In the genomic region with DNA sequence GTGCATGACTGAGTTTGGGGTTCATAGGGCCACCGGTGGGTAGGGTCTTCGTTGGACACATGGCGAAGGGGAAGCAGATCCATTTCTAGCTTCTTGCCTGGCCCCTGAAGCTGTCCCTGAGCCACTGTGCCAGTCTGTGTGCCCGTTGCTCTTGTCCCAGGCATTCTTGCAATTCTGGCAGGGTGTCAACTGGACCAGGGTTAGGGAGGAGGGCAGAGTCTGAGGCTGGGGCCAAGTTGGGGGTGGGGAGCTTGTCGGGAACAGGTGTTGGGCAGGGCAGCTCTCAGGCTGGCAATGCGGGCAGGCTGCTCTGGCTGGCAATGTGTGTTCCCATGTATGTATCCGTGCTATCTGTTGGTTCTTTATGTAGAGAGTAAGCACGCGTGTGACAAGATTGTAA, we compare ENCODE assay signal across 9 mouse cellular contexts. TPM values are rescaled to one million over a fixed set of nuclear protein-coding genes. Genes with fewer than 3 reads are reported as not detected.
DNase-seq lines count a peak whose midpoint lies in the region; ATAC-seq and TF ChIP-seq lines count a peak whose summit lies in the region.
"Had no signal": no experiment of that assay in that cellular context is flagged by ENCODE, and none has a peak within 500 bp of the region (broad histone marks: within the 10 kb centered on the region; RNA-seq: fewer than 3 reads in every experiment).

No protein-coding gene starts in this region.

- H3K27me3 ChIP-seq in liver, adult 2 months (ENCODE audit: control insufficient read depth, insufficient read depth, low read length), result no peaks in the 10 kb centered on the region
- peaks cover 64% of the 10 kb centered on the region for H3K27me3 ChIP-seq in liver, embryonic 12.5 days (replicated peaks)
- no peaks in the 10 kb centered on the region for H3K27me3 ChIP-seq in cerebellum, adult 2 months (ENCODE audit: control insufficient read depth, insufficient read depth, low read length)
- H3K27me3 ChIP-seq in heart, postnatal 0 days (ENCODE audit: control insufficient read depth, insufficient read depth, low read length), result peaks cover 11% of the 10 kb centered on the region; the same call in 1 of the 2 replicates
- H3K27me3 ChIP-seq in forebrain, embryonic 10.5 days (ENCODE audit: poor library complexity, severe bottlenecking), result peaks cover 43% of the 10 kb centered on the region

- peaks cover 9% of the 10 kb centered on the region for H3K4me1 ChIP-seq in liver, adult 2 months (ENCODE audit: control insufficient read depth, insufficient read depth, low read length)
- peaks cover 6% of the 10 kb centered on the region for H3K4me1 ChIP-seq in liver, embryonic 12.5 days
- H3K4me1 ChIP-seq in cerebellum, adult 2 months (ENCODE audit: control insufficient read depth, insufficient read depth, low read length), result peaks cover 21% of the 10 kb centered on the region
- peaks cover 15% of the 10 kb centered on the region; the same call in 1 of the 2 replicates for H3K4me1 ChIP-seq in heart, postnatal 0 days (ENCODE audit: control insufficient read depth, insufficient read depth)
- peaks cover 11% of the 10 kb centered on the region for H3K4me1 ChIP-seq in forebrain, embryonic 10.5 days

- TF ChIP-seq POLR2A in liver, adult 2 months (IDR thresholded peaks at IDR 0.05; ENCODE audit: extremely low read depth, insufficient read depth, low read length), result 0 out of 2 replicates have a peak, but pooled peaks have one; percentile 11
- peak; percentile 27; the same call in 1 of the 2 replicates for TF ChIP-seq POLR2A in cerebellum, adult 2 months (IDR thresholded peaks at IDR 0.05; ENCODE audit: borderline replicate concordance, insufficient read depth, low read length)

- no peak for TF ChIP-seq EP300 in heart, postnatal 0 days (IDR thresholded peaks at IDR 0.05; ENCODE audit: low read depth)

- H3K4me2 ChIP-seq in liver, embryonic 12.5 days, result no peak overlapping the region
- no peak overlapping the region for H3K4me2 ChIP-seq in heart, postnatal 0 days (ENCODE audit: low read depth, low read length)
- H3K4me2 ChIP-seq: liver, embryonic 11.5 days had no signal

- 34% methylated on average over 9 of the region's 9 CpGs for WGBS in liver, adult 2 months
- 72% methylated on average over 9 of the region's 9 CpGs for WGBS in liver, embryonic 12.5 days (ENCODE audit: insufficient replicate concordance)
- 7% methylated on average over 9 of the region's 9 CpGs for WGBS in cerebellum, adult 2 months
- WGBS in heart, postnatal 0 days, result 50% methylated on average over 9 of the region's 9 CpGs
- WGBS in forebrain, embryonic 10.5 days, result 86% methylated on average over 9 of the region's 9 CpGs

- DNase-seq in liver, adult 2 months (ENCODE audit: extremely low read depth, low read depth, low spot score), result peak; percentile 97
- peak; percentile 91 to 96 for DNase-seq in cerebellum, adult 2 months
- DNase-seq in heart, postnatal 0 days (ENCODE audit: low spot score), result no peak
- DNase-seq in lung, postnatal 4 days, result peak; percentile 66 to 77
- DNase-seq in spleen, adult 18-20 months, result no peak
- DNase-seq in forebrain, embryonic 10.5 days (ENCODE audit: extremely low spot score, low spot score), result no peak

- H3K9ac ChIP-seq in liver, adult 2 months (ENCODE audit: low read depth, low read length), result no peak overlapping the region
- H3K9ac ChIP-seq in liver, embryonic 12.5 days, result no peak overlapping the region
- no peak overlapping the region for H3K9ac ChIP-seq in heart, postnatal 0 days (replicated peaks; ENCODE audit: low read depth, low read length)

- H3K4me3 ChIP-seq in liver, adult 2 months (ENCODE audit: insufficient read depth, low read depth, low read length), result no peak overlapping the region
- H3K4me3 ChIP-seq in liver, embryonic 12.5 days, result no peak overlapping the region
- peak overlapping the region; percentile 30 for H3K4me3 ChIP-seq in cerebellum, adult 2 months (replicated peaks; ENCODE audit: insufficient read depth, low read depth, low read length)
- H3K4me3 ChIP-seq in heart, postnatal 0 days (ENCODE audit: low read depth, low read length), result no peak overlapping the region
- H3K4me3 ChIP-seq in forebrain, embryonic 10.5 days, result no peak overlapping the region

- no peaks in the 10 kb centered on the region for H3K36me3 ChIP-seq in liver, adult 2 months (ENCODE audit: control insufficient read depth, insufficient read depth, low read length)
- no peaks in the 10 kb centered on the region for H3K36me3 ChIP-seq in liver, embryonic 12.5 days
- no peaks in the 10 kb centered on the region for H3K36me3 ChIP-seq in heart, postnatal 0 days (replicated peaks; ENCODE audit: control insufficient read depth, insufficient read depth, low read length)
- no peaks in the 10 kb centered on the region for H3K36me3 ChIP-seq in forebrain, embryonic 10.5 days (replicated peaks)

- H3K79me2 ChIP-seq in liver, adult 2 months (ENCODE audit: control insufficient read depth, insufficient read depth, low read length), result no peaks in the 10 kb centered on the region; the same call in 1 of the 2 replicates

- TF ChIP-seq CTCF in liver, adult 2 months (IDR thresholded peaks at IDR 0.05; ENCODE audit: low read depth, low read length), result no peak
- no peak for TF ChIP-seq CTCF in cerebellum, adult 2 months (IDR thresholded peaks at IDR 0.05; ENCODE audit: borderline replicate concordance, insufficient read depth, low read depth, low read length)
- TF ChIP-seq CTCF in heart, postnatal 0 days (IDR thresholded peaks at IDR 0.05; ENCODE audit: low read depth), result no peak

- H3K27ac ChIP-seq in liver, adult 2 months (replicated peaks; ENCODE audit: insufficient read depth, low read depth, low read length), result peak overlapping the region; percentile 68
- H3K27ac ChIP-seq in liver, embryonic 12.5 days, result no peak overlapping the region
- peak overlapping the region; percentile 85 for H3K27ac ChIP-seq in cerebellum, adult 2 months (ENCODE audit: insufficient read depth, low read length)
- H3K27ac ChIP-seq in heart, postnatal 0 days (ENCODE audit: low read depth), result peak overlapping the region; percentile 64
- H3K27ac ChIP-seq in forebrain, embryonic 10.5 days, result no peak overlapping the region

- ATAC-seq in liver, embryonic 12.5 days, result no peak
- ATAC-seq in heart, postnatal 0 days (ENCODE audit: insufficient read depth, low read depth), result peak; percentile 75
- ATAC-seq in activated CD4-positive, CD25-positive, alpha-beta regulatory T cell, adult 4 months, result no peak

- no peaks in the 10 kb centered on the region for H3K9me3 ChIP-seq in liver, embryonic 12.5 days (replicated peaks)
- no peaks in the 10 kb centered on the region for H3K9me3 ChIP-seq in heart, postnatal 0 days (replicated peaks; ENCODE audit: control insufficient read depth, low read length)
- H3K9me3 ChIP-seq in forebrain, embryonic 10.5 days, result no peaks in the 10 kb centered on the region

RNA-seq across cellular contexts. Expression of a gene that starts 4.8 kb away (rescaled TPM):
- 4.6 and 4.9 TPM in 2 replicates for total RNA-seq in liver, adult 2 months (2014; rRNA removed)
- polyA plus RNA-seq in liver, adult 2 months (2012; rRNA removed), result 9.5 and 11.0 TPM in 2 replicates
- 0.12 and 0.17 TPM in 2 replicates for polyA plus RNA-seq in liver, embryonic 12.5 days (2016; fragmentation: Nextera tagmentation; extraction: Ambion mirVana)
- 96.2 and 106 TPM in 2 replicates for polyA plus RNA-seq in cerebellum, adult 2 months (2012; rRNA removed)
- 22.3 and 41.4 TPM in 2 replicates for total RNA-seq in heart, postnatal 0 days (2014; rRNA removed; ENCODE audit: low replicate concordance)
- 18.5 and 22.7 TPM in 2 replicates for polyA plus RNA-seq in heart, postnatal 0 days (2015; fragmentation: Nextera tagmentation; extraction: Ambion mirVana)
- polyA plus RNA-seq in activated CD4-positive, CD25-positive, alpha-beta regulatory T cell, adult 4 months (2017; shearing (Covaris generic)), result 1 to 10 TPM; 2.9 to 6.1 TPM
- polyA plus RNA-seq in forebrain, embryonic 10.5 days (2016; fragmentation: Nextera tagmentation; extraction: Ambion mirVana), result 0.15 and 0.36 TPM in 2 replicates

RNA-seq across cellular contexts. Expression of a gene that starts 14.6 kb away (rescaled TPM):
- total RNA-seq in liver, adult 2 months (2014; rRNA removed), result 91.1 and 106 TPM in 2 replicates
- 192 and 226 TPM in 2 replicates for polyA plus RNA-seq in liver, adult 2 months (2012; rRNA removed)
- 82.5 and 83.0 TPM in 2 replicates for polyA plus RNA-seq in liver, embryonic 12.5 days (2016; fragmentation: Nextera tagmentation; extraction: Ambion mirVana)
- polyA plus RNA-seq in cerebellum, adult 2 months (2012; rRNA removed), result 350 and 357 TPM in 2 replicates
- 121 and 130 TPM in 2 replicates for total RNA-seq in heart, postnatal 0 days (2014; rRNA removed; ENCODE audit: low replicate concordance)
- 292 and 295 TPM in 2 replicates for polyA plus RNA-seq in heart, postnatal 0 days (2015; fragmentation: Nextera tagmentation; extraction: Ambion mirVana)
- 100 to 1,000 TPM; 218 to 252 TPM for polyA plus RNA-seq in activated CD4-positive, CD25-positive, alpha-beta regulatory T cell, adult 4 months (2017; shearing (Covaris generic))
- polyA plus RNA-seq in forebrain, embryonic 10.5 days (2016; fragmentation: Nextera tagmentation; extraction: Ambion mirVana), result 166 and 178 TPM in 2 replicates

RNA-seq across cellular contexts. Expression of a gene that starts 15.8 kb away (rescaled TPM):
- 30.4 and 33.8 TPM in 2 replicates for total RNA-seq in liver, adult 2 months (2014; rRNA removed)
- 86.2 and 91.8 TPM in 2 replicates for polyA plus RNA-seq in liver, adult 2 months (2012; rRNA removed)
- 8.2 and 9.0 TPM in 2 replicates for polyA plus RNA-seq in liver, embryonic 12.5 days (2016; fragmentation: Nextera tagmentation; extraction: Ambion mirVana)
- 37.0 and 45.7 TPM in 2 replicates for polyA plus RNA-seq in cerebellum, adult 2 months (2012; rRNA removed)
- 7.6 and 14.3 TPM in 2 replicates for total RNA-seq in heart, postnatal 0 days (2014; rRNA removed; ENCODE audit: low replicate concordance)
- polyA plus RNA-seq in heart, postnatal 0 days (2015; fragmentation: Nextera tagmentation; extraction: Ambion mirVana), result 9.3 and 11.1 TPM in 2 replicates
- polyA plus RNA-seq in activated CD4-positive, CD25-positive, alpha-beta regulatory T cell, adult 4 months (2017; shearing (Covaris generic)), result 1 to 10 TPM; 5.7 to 8.9 TPM
- 11.0 and 12.8 TPM in 2 replicates for polyA plus RNA-seq in forebrain, embryonic 10.5 days (2016; fragmentation: Nextera tagmentation; extraction: Ambion mirVana)

RNA-seq across cellular contexts. Expression of a gene that starts 22.3 kb away (rescaled TPM):
- total RNA-seq in liver, adult 2 months (2014; rRNA removed), result 639 and 785 TPM in 2 replicates
- 780 and 929 TPM in 2 replicates for polyA plus RNA-seq in liver, adult 2 months (2012; rRNA removed)
- not detected in 2 replicates for polyA plus RNA-seq in liver, embryonic 12.5 days (2016; fragmentation: Nextera tagmentation; extraction: Ambion mirVana)
- polyA plus RNA-seq in cerebellum, adult 2 months (2012; rRNA removed), result not detected in 2 replicates
- total RNA-seq in heart, postnatal 0 days (2014; rRNA removed; ENCODE audit: low replicate concordance), result not detected in 2 replicates
- polyA plus RNA-seq in heart, postnatal 0 days (2015; fragmentation: Nextera tagmentation; extraction: Ambion mirVana), result not detected in 2 replicates
- not detected for polyA plus RNA-seq in activated CD4-positive, CD25-positive, alpha-beta regulatory T cell, adult 4 months (2017; shearing (Covaris generic))
- not detected in 2 replicates for polyA plus RNA-seq in forebrain, embryonic 10.5 days (2016; fragmentation: Nextera tagmentation; extraction: Ambion mirVana)
- polyA plus RNA-seq: liver, embryonic 11.5 days had no signal

RNA-seq across cellular contexts. Expression of a gene that starts 37.7 kb away (rescaled TPM):
- 4.1 and 5.2 TPM in 2 replicates for total RNA-seq in liver, adult 2 months (2014; rRNA removed)
- polyA plus RNA-seq in liver, adult 2 months (2012; rRNA removed), result 2.9 and 4.4 TPM in 2 replicates
- 127 and 129 TPM in 2 replicates for polyA plus RNA-seq in liver, embryonic 12.5 days (2016; fragmentation: Nextera tagmentation; extraction: Ambion mirVana)
- 108 and 110 TPM in 2 replicates for polyA plus RNA-seq in cerebellum, adult 2 months (2012; rRNA removed)
- 32.9 and 72.6 TPM in 2 replicates for total RNA-seq in heart, postnatal 0 days (2014; rRNA removed; ENCODE audit: low replicate concordance)
- polyA plus RNA-seq in heart, postnatal 0 days (2015; fragmentation: Nextera tagmentation; extraction: Ambion mirVana), result 381 and 398 TPM in 2 replicates
- polyA plus RNA-seq in activated CD4-positive, CD25-positive, alpha-beta regulatory T cell, adult 4 months (2017; shearing (Covaris generic)), result under 1 TPM; 0.69 to 0.92 TPM
- polyA plus RNA-seq in forebrain, embryonic 10.5 days (2016; fragmentation: Nextera tagmentation; extraction: Ambion mirVana), result 179 and 184 TPM in 2 replicates

Comparison
In these comparisons a context has a peak if more than half of its experiments do, and no peak if none do; other contexts are left out.
1. H3K27ac ChIP-seq: peak in liver, adult 2 months (single experiment), cerebellum, adult 2 months (single experiment) and heart, postnatal 0 days (single experiment); none in liver, embryonic 12.5 days (single experiment) and forebrain, embryonic 10.5 days (single experiment).
2. DNase-seq: peak in liver, adult 2 months (single experiment), cerebellum, adult 2 months (2 of 2) and lung, postnatal 4 days (2 of 2); none in heart, postnatal 0 days (single experiment), spleen, adult 18-20 months (0 of 2) and forebrain, embryonic 10.5 days (single experiment).